Mouse (Mus musculus): ENCODE measurements around the gene Sinhcaf.

GRCm38 (mm10) chr6:148991660-148992372 lies 45.5 kb upstream of the Sinhcaf start:
- TF ChIP-seq CHD2 (IDR thresholded peaks at IDR 0.05; ENCODE audit: low read depth, low read length) (no peak), HCFC1 (IDR thresholded peaks at IDR 0.05; ENCODE audit: borderline replicate concordance, insufficient read depth, low read length) (no peak), MAFK (IDR thresholded peaks at IDR 0.05; ENCODE audit: insufficient read depth, low read depth, low read length) (no peak)
